Comparison of ENCODE assay signal across 16 mouse cellular contexts in the genomic region with DNA sequence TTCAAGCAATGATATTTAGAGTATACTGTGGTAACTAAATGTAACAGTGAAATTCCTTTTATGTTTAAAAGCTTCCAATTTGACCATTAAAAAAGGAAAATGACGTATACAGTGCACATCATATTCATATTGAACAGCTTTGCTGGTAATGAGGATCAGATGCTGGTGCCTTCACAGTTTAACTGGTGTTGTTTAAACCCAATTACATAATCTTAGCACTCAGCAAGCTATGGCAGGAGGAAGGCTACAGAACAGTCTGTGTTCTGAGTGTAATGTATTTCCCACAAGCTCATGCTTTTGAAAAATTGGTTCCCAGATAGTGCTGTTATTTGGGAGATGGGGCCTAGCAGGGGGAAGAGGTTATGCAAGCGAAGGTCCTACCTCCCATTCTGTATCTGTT.
"Had no signal": no experiment of that assay in that cellular context is flagged by ENCODE, and none has a peak within 500 bp of the region (broad histone marks: within the 10 kb centered on the region; RNA-seq: fewer than 3 reads in every experiment).

No protein-coding gene starts in this region.

- H3K36me3 ChIP-seq: limb, embryonic 15.5 days; midbrain, embryonic 12.5 days had no signal

- H3K9ac ChIP-seq: limb, embryonic 15.5 days; liver, embryonic 14.5 days; liver, postnatal 0 days; lung, embryonic 14.5 days; midbrain, embryonic 12.5 days had no signal

- DNase-seq: kidney, postnatal 25 days; layer of hippocampus, adult 9-11 months; liver, postnatal 0 days; lung, embryonic 14.5 days; thymus, adult 2 months; thymus, postnatal 14 days; thymus, postnatal 4 days had no signal

- H3K9me3 ChIP-seq: limb, embryonic 15.5 days; midbrain, embryonic 12.5 days had no signal

- H3K4me3 ChIP-seq: layer of hippocampus, adult 2 months; limb, embryonic 15.5 days; midbrain, embryonic 12.5 days; myocyte had no signal

- H3K4me2 ChIP-seq: limb, embryonic 15.5 days; liver, embryonic 11.5 days; lung, embryonic 14.5 days; midbrain, embryonic 12.5 days had no signal

- H3K27ac ChIP-seq: kidney, postnatal 0 days; layer of hippocampus, adult 2 months; limb, embryonic 15.5 days; liver, embryonic 14.5 days; macrophage; midbrain, embryonic 12.5 days had no signal

- ATAC-seq: liver, postnatal 0 days; lung, postnatal 0 days had no signal

- H3K27me3 ChIP-seq: limb, embryonic 15.5 days; midbrain, embryonic 12.5 days had no signal

- H3K4me1 ChIP-seq: limb, embryonic 15.5 days; midbrain, embryonic 12.5 days had no signal
